Mouse (Mus musculus): ENCODE results near the gene Tpr.

The Tpr gene

GRCm38 (mm10) chr1:150463691-150464090, 71.1 kb downstream of the Tpr start:
- no peak for DNase-seq

DNA sequence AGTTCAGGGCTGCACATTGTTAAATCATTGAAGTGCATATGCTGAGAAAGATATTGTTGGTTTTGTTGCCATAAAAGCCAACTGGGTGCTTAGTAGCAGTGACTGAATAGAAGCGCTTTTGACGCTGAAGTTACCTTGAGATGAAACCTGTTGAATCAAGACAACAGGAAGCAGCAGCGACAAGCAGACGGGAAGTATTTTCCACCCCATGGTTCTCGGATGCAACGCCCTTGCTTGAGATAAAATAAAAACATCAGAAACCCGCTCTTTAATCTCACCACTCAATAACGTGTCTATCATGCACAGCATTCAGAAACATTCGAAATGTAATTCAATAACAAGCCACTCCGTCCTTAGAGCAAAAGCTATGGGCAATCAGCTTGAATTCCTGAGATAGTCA, 72.7 kb downstream of the Tpr start:
- no peak for DNase-seq

DNA sequence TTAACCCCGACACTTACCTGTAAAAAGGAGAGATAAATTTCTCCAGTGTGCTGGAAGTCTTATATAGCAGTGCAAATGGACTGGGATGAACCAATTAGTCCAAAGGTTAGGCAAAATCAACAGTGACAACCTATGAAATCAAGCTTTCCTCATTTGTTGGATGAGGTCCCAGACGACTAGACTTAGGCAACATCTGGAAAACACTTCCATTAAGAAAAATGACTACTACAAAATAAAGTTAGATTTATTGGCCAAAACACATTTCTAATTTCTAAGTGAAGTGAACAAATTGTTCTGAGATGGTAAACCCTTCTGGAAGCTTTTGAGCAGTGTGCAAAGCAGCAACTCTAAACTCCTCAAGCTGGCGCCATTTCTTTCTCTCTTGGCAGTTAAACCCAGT, 73.5 kb downstream of the Tpr start, which contains the start of gene Prg4:
TSS of gene Prg4 (minus strand) at position 34 of the 400 bp plus-strand sequence.
- DNase-seq, result no peak

DNA sequence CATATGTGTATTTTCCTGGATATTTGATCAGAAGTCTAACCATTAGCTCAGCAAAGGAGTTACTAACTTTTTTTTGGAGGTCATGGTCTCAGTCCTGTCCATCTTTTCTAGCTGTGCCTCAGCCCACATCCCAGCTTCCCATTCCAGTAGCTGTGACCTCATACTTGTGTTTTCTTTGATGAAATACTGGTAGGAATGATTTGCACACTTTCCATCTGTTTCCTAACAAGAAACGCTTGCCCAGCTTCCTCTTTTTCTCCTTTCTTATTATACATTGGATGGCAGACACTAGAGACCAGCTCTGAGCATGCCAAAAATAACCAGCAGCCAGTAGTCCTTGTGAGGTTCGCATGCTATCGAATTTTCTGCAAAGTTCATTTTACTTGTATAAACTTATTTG, 77.4 kb downstream of the Tpr start:
- DNase-seq, result no peak

DNA sequence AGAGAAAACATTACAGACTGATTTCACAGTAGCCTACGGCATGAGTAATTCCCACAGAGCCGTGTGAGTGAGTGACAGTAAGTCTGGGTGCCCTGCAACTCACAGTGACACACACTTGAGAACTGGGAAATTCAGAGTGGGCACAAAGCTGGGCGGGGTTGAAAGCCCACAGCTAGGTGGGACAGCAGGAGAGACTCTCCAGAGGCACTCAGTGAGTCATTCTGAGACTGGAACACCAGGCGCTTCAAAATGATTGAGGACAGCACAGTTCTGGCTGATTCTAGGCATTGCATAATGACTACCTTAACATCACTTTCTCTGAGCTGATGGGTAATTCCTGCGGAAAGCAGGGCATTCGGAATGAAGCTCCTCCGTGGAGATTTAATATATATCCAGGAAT, 79.9 kb downstream of the Tpr start:
- no peak for DNase-seq

- DNase-seq, result no peak
Observed at GRCm38 (mm10) chr1:150480674-150481073, 88.0 kb downstream of the Tpr start.

GRCm38 (mm10) chr1:150489148-150489547, 96.5 kb downstream of the Tpr start:
- DNase-seq, result no peak

DNA sequence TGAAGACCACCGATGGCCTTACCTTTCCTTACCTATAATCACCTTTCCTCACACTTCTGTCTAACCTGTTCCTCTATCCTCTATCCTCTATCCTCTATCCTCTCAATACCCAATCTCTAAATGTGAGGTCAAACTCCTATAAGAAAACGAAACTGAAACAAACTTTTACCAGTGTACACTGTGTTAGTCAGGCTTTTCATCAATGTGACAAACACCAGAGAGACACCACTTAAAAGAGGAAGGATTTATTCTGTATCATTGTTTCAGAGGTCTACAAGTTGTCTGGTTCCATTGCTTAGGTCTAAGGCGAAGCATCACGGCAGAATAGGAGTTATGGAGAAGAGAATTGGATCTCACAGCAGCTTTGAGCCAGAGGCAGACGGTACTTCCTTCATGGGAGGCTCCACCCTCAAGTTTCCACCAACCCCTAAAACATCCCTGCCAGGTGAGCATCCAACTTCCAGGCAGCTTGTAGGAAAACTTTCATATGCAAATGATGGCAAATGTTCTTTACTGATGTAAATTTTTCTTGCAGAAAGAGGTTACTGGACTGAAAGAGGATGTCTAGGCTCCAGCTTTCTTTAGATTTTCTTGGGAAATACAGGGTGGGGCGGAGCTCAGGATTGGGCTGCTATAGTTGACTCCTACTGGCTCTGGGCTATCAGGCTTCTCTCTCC, 104.1 kb downstream of the Tpr start:
- DNase-seq, result no peak

DNA sequence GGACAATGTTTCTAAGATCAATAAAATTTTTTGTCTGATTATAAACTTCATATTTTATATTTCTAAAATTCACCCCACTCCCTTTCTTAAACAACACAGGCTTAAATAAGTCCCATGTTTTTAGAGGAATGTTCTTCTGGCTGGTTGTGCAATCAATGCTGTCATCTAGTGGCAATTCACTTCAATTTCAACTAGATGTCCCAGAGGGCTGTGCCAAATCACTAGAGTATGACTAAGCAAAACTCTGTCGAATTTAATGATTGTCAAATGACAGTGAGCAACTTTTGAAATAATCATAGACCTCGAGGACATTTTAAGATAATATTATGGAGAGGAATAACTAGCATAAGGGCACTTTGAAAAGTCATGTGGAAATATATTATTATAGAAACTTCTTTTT, 105.1 kb downstream of the Tpr start:
- DNase-seq, result no peak

DNA sequence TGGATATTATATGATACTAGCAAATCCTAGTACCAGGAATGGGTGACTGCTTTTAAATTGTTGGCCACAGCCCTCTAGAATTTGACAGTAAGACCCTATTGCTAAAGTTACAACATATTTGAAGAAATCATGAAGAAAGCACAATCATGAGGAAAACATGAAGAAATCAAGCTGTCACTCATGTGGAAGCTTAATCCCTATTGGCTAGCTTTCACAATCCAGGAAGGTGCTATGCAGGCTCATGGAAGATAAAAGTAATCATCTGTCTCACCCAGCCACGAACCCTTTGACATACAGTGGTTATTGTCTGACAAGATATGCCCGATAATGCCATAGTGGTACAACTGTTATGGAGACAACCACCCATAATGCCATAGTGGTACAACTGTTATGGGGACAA, 105.5 kb downstream of the Tpr start:
- no peak for DNase-seq

Data from cerebellum, adult 18-20 months (tissue).